Mouse (Mus musculus): ENCODE data around the gene Cers3. TPM values are rescaled to one million over a fixed set of nuclear protein-coding genes. Genes with fewer than 3 reads are reported as not detected.

The Cers3 gene
- total and polyA plus RNA-seq, 2 experiments: 0.10 TPM; not detected in 1

- Histone ChIP-seq H3K9ac (ENCODE audit: low read depth, low read length) (no peak overlapping the region), H3K36me3 (ENCODE audit: control insufficient read depth, insufficient read depth, low read length) (no peaks in the 10 kb centered on the region), H3K27ac (replicated peaks; ENCODE audit: insufficient read depth, low read depth, low read length) (no peak overlapping the region), H3K27me3 (ENCODE audit: control insufficient read depth, insufficient read depth, low read length) (no peaks in the 10 kb centered on the region), H3K4me3 (ENCODE audit: insufficient read depth, low read depth, low read length) (no peak overlapping the region), H3K79me2 (ENCODE audit: control insufficient read depth, insufficient read depth, low read length) (no peaks in the 10 kb centered on the region), H3K4me1 (ENCODE audit: control insufficient read depth, insufficient read depth, low read length) (no peaks in the 10 kb centered on the region; the same call in 1 of the 2 replicates)
- no peak for DNase-seq (ENCODE audit: extremely low read depth, low read depth, low spot score)
- TF ChIP-seq CTCF (IDR thresholded peaks at IDR 0.05; ENCODE audit: low read depth, low read length): no peak
- TF ChIP-seq POLR2A (IDR thresholded peaks at IDR 0.05; ENCODE audit: extremely low read depth, insufficient read depth, low read length): no peak
- 92% methylated on average over 8 of the region's 8 CpGs for WGBS
Observed at GRCm38 (mm10) chr7:66753816-66754215, 10.5 kb downstream of the Cers3 start.

GRCm38 (mm10) chr7:66755611-66756010, 12.3 kb downstream of the Cers3 start:
- no peaks in the 10 kb centered on the region for H3K79me2 ChIP-seq (ENCODE audit: control insufficient read depth, insufficient read depth, low read length)
- H3K27me3 ChIP-seq (ENCODE audit: control insufficient read depth, insufficient read depth, low read length): no peaks in the 10 kb centered on the region
- WGBS: 81% methylated on average over 7 of the region's 7 CpGs
- no peaks in the 10 kb centered on the region for H3K4me1 ChIP-seq (ENCODE audit: control insufficient read depth, insufficient read depth, low read length)
- H3K36me3 ChIP-seq (ENCODE audit: control insufficient read depth, insufficient read depth, low read length): no peaks in the 10 kb centered on the region
- H3K9ac ChIP-seq (ENCODE audit: low read depth, low read length): no peak overlapping the region
- no peak for DNase-seq (ENCODE audit: extremely low read depth, low read depth, low spot score)
- H3K4me3 ChIP-seq (ENCODE audit: insufficient read depth, low read depth, low read length): no peak overlapping the region
- H3K27ac ChIP-seq (replicated peaks; ENCODE audit: insufficient read depth, low read depth, low read length): no peak overlapping the region
- TF ChIP-seq CTCF (IDR thresholded peaks at IDR 0.05; ENCODE audit: low read depth, low read length): no peak
- TF ChIP-seq POLR2A (IDR thresholded peaks at IDR 0.05; ENCODE audit: extremely low read depth, insufficient read depth, low read length): no peak

- Histone ChIP-seq H3K4me3 (ENCODE audit: insufficient read depth, low read depth, low read length) (no peak overlapping the region), H3K36me3 (ENCODE audit: control insufficient read depth, insufficient read depth, low read length) (no peaks in the 10 kb centered on the region), H3K9ac (ENCODE audit: low read depth, low read length) (no peak overlapping the region), H3K79me2 (ENCODE audit: control insufficient read depth, insufficient read depth, low read length) (no peaks in the 10 kb centered on the region), H3K4me1 (ENCODE audit: control insufficient read depth, insufficient read depth, low read length) (no peaks in the 10 kb centered on the region), H3K27ac (replicated peaks; ENCODE audit: insufficient read depth, low read depth, low read length) (no peak overlapping the region), H3K27me3 (ENCODE audit: control insufficient read depth, insufficient read depth, low read length) (no peaks in the 10 kb centered on the region)
- TF ChIP-seq POLR2A (IDR thresholded peaks at IDR 0.05; ENCODE audit: extremely low read depth, insufficient read depth, low read length) (no peak), CTCF (IDR thresholded peaks at IDR 0.05; ENCODE audit: low read depth, low read length) (no peak)
- DNase-seq (ENCODE audit: extremely low read depth, low read depth, low spot score): no peak
- 55% methylated on average over 5 of the region's 5 CpGs for WGBS
Observed at GRCm38 (mm10) chr7:66769902-66770301, 26.6 kb downstream of the Cers3 start.

- Histone ChIP-seq H3K79me2 (ENCODE audit: control insufficient read depth, insufficient read depth, low read length) (no peaks in the 10 kb centered on the region), H3K4me3 (ENCODE audit: insufficient read depth, low read depth, low read length) (no peak overlapping the region), H3K36me3 (ENCODE audit: control insufficient read depth, insufficient read depth, low read length) (no peaks in the 10 kb centered on the region), H3K27ac (replicated peaks; ENCODE audit: insufficient read depth, low read depth, low read length) (no peak overlapping the region), H3K27me3 (ENCODE audit: control insufficient read depth, insufficient read depth, low read length) (no peaks in the 10 kb centered on the region), H3K9ac (ENCODE audit: low read depth, low read length) (no peak overlapping the region), H3K4me1 (ENCODE audit: control insufficient read depth, insufficient read depth, low read length) (no peaks in the 10 kb centered on the region)
- TF ChIP-seq CTCF (IDR thresholded peaks at IDR 0.05; ENCODE audit: low read depth, low read length) (no peak), POLR2A (IDR thresholded peaks at IDR 0.05; ENCODE audit: extremely low read depth, insufficient read depth, low read length) (no peak)
- no peak for DNase-seq (ENCODE audit: extremely low read depth, low read depth, low spot score)
- 77% methylated on average over 3 of the region's 3 CpGs for WGBS
Observed at GRCm38 (mm10) chr7:66770706-66771105, 27.4 kb downstream of the Cers3 start.

GRCm38 (mm10) chr7:66771252-66771651, 27.9 kb downstream of the Cers3 start:
- no peaks in the 10 kb centered on the region for H3K4me1 ChIP-seq (ENCODE audit: control insufficient read depth, insufficient read depth, low read length)
- DNase-seq (ENCODE audit: extremely low read depth, low read depth, low spot score): no peak
- H3K27me3 ChIP-seq (ENCODE audit: control insufficient read depth, insufficient read depth, low read length): no peaks in the 10 kb centered on the region
- H3K27ac ChIP-seq (replicated peaks; ENCODE audit: insufficient read depth, low read depth, low read length): no peak overlapping the region
- no peaks in the 10 kb centered on the region for H3K79me2 ChIP-seq (ENCODE audit: control insufficient read depth, insufficient read depth, low read length)
- no peak overlapping the region for H3K4me3 ChIP-seq (ENCODE audit: insufficient read depth, low read depth, low read length)
- no peak overlapping the region for H3K9ac ChIP-seq (ENCODE audit: low read depth, low read length)
- no peaks in the 10 kb centered on the region for H3K36me3 ChIP-seq (ENCODE audit: control insufficient read depth, insufficient read depth, low read length)
- TF ChIP-seq CTCF (IDR thresholded peaks at IDR 0.05; ENCODE audit: low read depth, low read length): no peak
- no peak for TF ChIP-seq POLR2A (IDR thresholded peaks at IDR 0.05; ENCODE audit: extremely low read depth, insufficient read depth, low read length)
- 92% methylated on average over 6 of the region's 6 CpGs for WGBS

GRCm38 (mm10) chr7:66779411-66779810, 36.1 kb downstream of the Cers3 start:
- no peaks in the 10 kb centered on the region for H3K36me3 ChIP-seq (ENCODE audit: control insufficient read depth, insufficient read depth, low read length)
- H3K4me3 ChIP-seq (ENCODE audit: insufficient read depth, low read depth, low read length): no peak overlapping the region
- no peak overlapping the region for H3K27ac ChIP-seq (replicated peaks; ENCODE audit: insufficient read depth, low read depth, low read length)
- WGBS: 69% methylated on average over 2 of the region's 2 CpGs
- H3K9ac ChIP-seq (ENCODE audit: low read depth, low read length): no peak overlapping the region
- TF ChIP-seq POLR2A (IDR thresholded peaks at IDR 0.05; ENCODE audit: extremely low read depth, insufficient read depth, low read length) (no peak), CTCF (IDR thresholded peaks at IDR 0.05; ENCODE audit: low read depth, low read length) (no peak)
- H3K4me1 ChIP-seq (ENCODE audit: control insufficient read depth, insufficient read depth, low read length): no peaks in the 10 kb centered on the region
- DNase-seq (ENCODE audit: extremely low read depth, low read depth, low spot score): no peak
- no peaks in the 10 kb centered on the region for H3K27me3 ChIP-seq (ENCODE audit: control insufficient read depth, insufficient read depth, low read length)
- no peaks in the 10 kb centered on the region for H3K79me2 ChIP-seq (ENCODE audit: control insufficient read depth, insufficient read depth, low read length)

All from liver, adult 2 months (tissue).